Mouse (Mus musculus) hindbrain, embryonic 16.5 days (tissue): ENCODE measurements around the gene Alpk1. TPM values are rescaled to one million over a fixed set of nuclear protein-coding genes. Genes with fewer than 3 reads are reported as not detected.
A peak's percentile ranks its signal among the peaks of the same experiment; 100 is the strongest.

Experiments used
- ATAC-seq: fragments of 200-750 bp; cut with Nextera tagmentation; 2 replicates; pipeline ENCODE4 v1.8.0; 2017; ENCODE audit warnings: moderate TSS enrichment, moderate library complexity
- H3K27ac ChIP-seq: fragments of 300-500 bp; sonication (generic); 2 replicates; pipeline ENCODE4 v1.5.1; 2014; ENCODE audit warnings: low read depth, mild to moderate bottlenecking, control low read depth, low read length, moderate library complexity
- H3K27me3 ChIP-seq: fragments of 300-500 bp; sonication (generic); replicated peaks from 2 replicates; pipeline ENCODE4 v1.6.1; 2014; ENCODE audit warnings: low read length; ENCODE audit not compliant: control insufficient read depth, insufficient read depth
- H3K36me3 ChIP-seq: fragments of 300-500 bp; sonication (generic); 2 replicates; pipeline ENCODE4 v1.6.1; 2014; ENCODE audit warnings: mild to moderate bottlenecking, low read length, moderate library complexity, mixed read lengths; ENCODE audit not compliant: control insufficient read depth, insufficient read depth
- H3K4me1 ChIP-seq: fragments of 300-500 bp; sonication (generic); 2 replicates; pipeline ENCODE4 v1.6.1; 2014; ENCODE audit warnings: low read depth, low read length; ENCODE audit not compliant: control insufficient read depth, insufficient read depth
- H3K4me2 ChIP-seq: fragments of 300-500 bp; sonication (generic); 2 replicates; pipeline ENCODE4 v1.6.1; 2014; ENCODE audit warnings: mild to moderate bottlenecking, low read length, control low read depth, moderate library complexity
- H3K4me3 ChIP-seq: fragments of 300-500 bp; sonication (generic); 2 replicates; pipeline ENCODE4 v1.5.1; 2014; ENCODE audit warnings: mild to moderate bottlenecking, low read length, control low read depth, moderate library complexity
- H3K9ac ChIP-seq: fragments of 300-500 bp; sonication (generic); 2 replicates; pipeline ENCODE4 v1.6.1; 2014; ENCODE audit warnings: low read depth, mild to moderate bottlenecking, control low read depth, low read length, moderate library complexity
- H3K9me3 ChIP-seq: fragments of 300-500 bp; sonication (generic); 2 replicates; pipeline ENCODE4 v1.6.1; 2014; ENCODE audit warnings: mild to moderate bottlenecking, low read length, moderate library complexity; ENCODE audit not compliant: control insufficient read depth
- WGBS: fragments of 180-500 bp; shearing (Covaris S2); extraction: QIAGEN DNeasy Blood & Tissue Kit; methylation state at CpG from one replicate; pipeline ENCODE4 v1.1.7; 2014; 5-methylcytosine and 5-hydroxymethylcytosine counted together
- polyA plus RNA-seq: library from polyadenylated mRNA; unstranded; fragments of >200 nt; fragmentation: Nextera tagmentation; extraction: Ambion mirVana; gene quantifications from 2 replicates; pipeline ENCODE4 v1.2.1, GENCODE M21; 2015

Gene Alpk1
- polyA plus RNA-seq, 1 experiment from 2014 or later: 0.46 TPM

GRCm38 (mm10) chr3:127756458-127756857 is 23.9 kb downstream of the Alpk1 start:
- peaks cover 9% of the 10 kb centered on the region; the same call in 1 of the 2 replicates for H3K27me3 ChIP-seq
- H3K27ac ChIP-seq: no peak overlapping the region
- H3K4me3 ChIP-seq: no peak overlapping the region
- H3K9me3 ChIP-seq: no peaks in the 10 kb centered on the region
- H3K9ac ChIP-seq: no peak overlapping the region
- no peak for ATAC-seq
- no peaks in the 10 kb centered on the region for H3K4me1 ChIP-seq
- H3K36me3 ChIP-seq: no peaks in the 10 kb centered on the region
- 87% methylated on average over 6 of the region's 6 CpGs for WGBS
- no peak overlapping the region for H3K4me2 ChIP-seq

- H3K4me1 ChIP-seq: peaks cover 16% of the 10 kb centered on the region
- H3K9me3 ChIP-seq: no peaks in the 10 kb centered on the region
- no peak overlapping the region; the same call in 1 of the 2 replicates for H3K9ac ChIP-seq
- 5% methylated on average over 12 of the region's 12 CpGs for WGBS
- H3K36me3 ChIP-seq: no peaks in the 10 kb centered on the region
- ATAC-seq: no peak
- H3K27me3 ChIP-seq: peaks cover 12% of the 10 kb centered on the region; the same call in 1 of the 2 replicates
- no peak overlapping the region for H3K4me3 ChIP-seq
- H3K27ac ChIP-seq: no peak overlapping the region
- peak overlapping the region; percentile 59 for H3K4me2 ChIP-seq
Measured at GRCm38 (mm10) chr3:127749981-127750562, 30.3 kb downstream of the Alpk1 start.

- H3K27me3 ChIP-seq: peaks cover 12% of the 10 kb centered on the region; the same call in 1 of the 2 replicates
- H3K4me3 ChIP-seq: peak overlapping the region; percentile 30
- H3K36me3 ChIP-seq: no peaks in the 10 kb centered on the region
- peak; percentile 34 for ATAC-seq
- WGBS: 7% methylated on average over 9 of the region's 9 CpGs
- H3K4me1 ChIP-seq: peaks cover 16% of the 10 kb centered on the region
- H3K4me2 ChIP-seq: peak overlapping the region; percentile 59
- H3K9ac ChIP-seq: peak overlapping the region; percentile 36
- H3K27ac ChIP-seq: peak overlapping the region; percentile 10; the same call in 1 of the 2 replicates
- no peaks in the 10 kb centered on the region for H3K9me3 ChIP-seq
Measured at GRCm38 (mm10) chr3:127749266-127749665, 31.1 kb downstream of the Alpk1 start.

GRCm38 (mm10) chr3:127748644-127749043 is 31.7 kb downstream of the Alpk1 start:
- 48% methylated on average over 4 of the region's 4 CpGs for WGBS
- no peak overlapping the region for H3K9ac ChIP-seq
- H3K9me3 ChIP-seq: no peaks in the 10 kb centered on the region
- ATAC-seq: no peak
- peaks cover 16% of the 10 kb centered on the region for H3K4me1 ChIP-seq
- H3K4me2 ChIP-seq: no peak overlapping the region
- no peaks in the 10 kb centered on the region for H3K36me3 ChIP-seq
- H3K27me3 ChIP-seq: peaks cover 12% of the 10 kb centered on the region; the same call in 1 of the 2 replicates
- no peak overlapping the region for H3K4me3 ChIP-seq
- H3K27ac ChIP-seq: no peak overlapping the region

GRCm38 (mm10) chr3:127745911-127746640 is 34.3 kb downstream of the Alpk1 start:
- Histone ChIP-seq H3K36me3 (no peaks in the 10 kb centered on the region), H3K4me3 (no peak overlapping the region), H3K4me2 (no peak overlapping the region), H3K9ac (no peak overlapping the region), H3K27ac (no peak overlapping the region), H3K9me3 (no peaks in the 10 kb centered on the region), H3K27me3 (peaks cover 9% of the 10 kb centered on the region; the same call in 1 of the 2 replicates), H3K4me1 (peaks cover 16% of the 10 kb centered on the region)
- peak; percentile 73 for ATAC-seq
- 17% methylated on average over 16 of the region's 16 CpGs for WGBS

GRCm38 (mm10) chr3:127745504-127745903 is 34.8 kb downstream of the Alpk1 start:
- WGBS: 25% methylated on average over 6 of the region's 6 CpGs
- H3K4me3 ChIP-seq: no peak overlapping the region
- no peak overlapping the region for H3K27ac ChIP-seq
- no peak for ATAC-seq
- no peaks in the 10 kb centered on the region for H3K36me3 ChIP-seq
- H3K9ac ChIP-seq: no peak overlapping the region
- peaks cover 16% of the 10 kb centered on the region for H3K4me1 ChIP-seq
- H3K9me3 ChIP-seq: no peaks in the 10 kb centered on the region
- peaks cover 9% of the 10 kb centered on the region; the same call in 1 of the 2 replicates for H3K27me3 ChIP-seq
- no peak overlapping the region for H3K4me2 ChIP-seq

GRCm38 (mm10) chr3:127743614-127744365 is 36.5 kb downstream of the Alpk1 start:
- no peak overlapping the region for H3K4me2 ChIP-seq
- no peaks in the 10 kb centered on the region for H3K36me3 ChIP-seq
- no peak overlapping the region for H3K4me3 ChIP-seq
- H3K27me3 ChIP-seq: peaks cover 5% of the 10 kb centered on the region; the same call in 1 of the 2 replicates
- no peaks in the 10 kb centered on the region for H3K9me3 ChIP-seq
- ATAC-seq: no peak
- no peak overlapping the region for H3K9ac ChIP-seq
- no peak overlapping the region for H3K27ac ChIP-seq
- peaks cover 4% of the 10 kb centered on the region for H3K4me1 ChIP-seq
- 67% methylated on average over 13 of the region's 14 CpGs for WGBS

- Histone ChIP-seq H3K4me3 (no peak overlapping the region), H3K27me3 (no peaks in the 10 kb centered on the region), H3K4me2 (no peak overlapping the region), H3K4me1 (no peaks in the 10 kb centered on the region; the same call in 1 of the 2 replicates), H3K27ac (no peak overlapping the region), H3K36me3 (no peaks in the 10 kb centered on the region), H3K9ac (no peak overlapping the region), H3K9me3 (no peaks in the 10 kb centered on the region)
- ATAC-seq: no peak
- WGBS: 97% methylated on average over 3 of the region's 3 CpGs
Measured at GRCm38 (mm10) chr3:127741473-127741872, 38.9 kb downstream of the Alpk1 start.

GRCm38 (mm10) chr3:127737876-127738275 is 42.5 kb downstream of the Alpk1 start:
- 62% methylated on average over 5 of the region's 5 CpGs for WGBS
- Histone ChIP-seq H3K4me2 (no peak overlapping the region), H3K27ac (no peak overlapping the region)

More at GRCm38 (mm10) chr3:127737876-127738275, 42.5 kb downstream of the Alpk1 start:
- H3K4me1 ChIP-seq: no peaks in the 10 kb centered on the region
- no peaks in the 10 kb centered on the region for H3K9me3 ChIP-seq
- H3K9ac ChIP-seq: no peak overlapping the region
- no peak overlapping the region for H3K4me3 ChIP-seq
- ATAC-seq: no peak
- H3K27me3 ChIP-seq: no peaks in the 10 kb centered on the region
- H3K36me3 ChIP-seq: no peaks in the 10 kb centered on the region
